Mouse (Mus musculus) kidney, adult 8-10 months (tissue): ENCODE data around the gene Ccser2.
"Not testable (repeated sequence)": the region's sequence is repeated elsewhere in the genome, so short reads cannot be mapped to it uniquely, and the experiment has no call there.

Source experiments
- DNase-seq, 2 experiments: peaks; one replicate each; pipeline ENCODE4 v3.0.0; 2022

The Ccser2 gene

GRCm38 (mm10) chr14:36968628-36969147 is at the start of gene Ccser2:
Gene Ccser2 (minus strand): TSS chr14:36968777.
- DNase-seq = peak; percentile 98 to 99

- DNase-seq = no peak
Observed at GRCm38 (mm10) chr14:37015894-37016293, 47.3 kb upstream of the Ccser2 start.

- no peak for DNase-seq
Observed at GRCm38 (mm10) chr14:37013644-37014043, 45.1 kb upstream of the Ccser2 start.

- DNase-seq = no peak
Observed at GRCm38 (mm10) chr14:37009686-37010085, 41.1 kb upstream of the Ccser2 start.

- DNase-seq = no peak
Observed at GRCm38 (mm10) chr14:37006489-37006888, 37.9 kb upstream of the Ccser2 start.

- no peak for DNase-seq
Observed at GRCm38 (mm10) chr14:37005865-37006264, 37.3 kb upstream of the Ccser2 start.

- DNase-seq = no peak
Observed at GRCm38 (mm10) chr14:37003431-37004095, 35.0 kb upstream of the Ccser2 start.

GRCm38 (mm10) chr14:37002852-37003251 is 34.3 kb upstream of the Ccser2 start:
- no peak for DNase-seq

GRCm38 (mm10) chr14:37000780-37001179 is 32.2 kb upstream of the Ccser2 start:
- DNase-seq = not testable (repeated sequence)

GRCm38 (mm10) chr14:36989784-36990183 is 21.2 kb upstream of the Ccser2 start:
- peak; percentile 85 to 88 for DNase-seq

- no peak for DNase-seq
Observed at GRCm38 (mm10) chr14:36985693-36986092, 17.1 kb upstream of the Ccser2 start.

- no peak for DNase-seq
Observed at GRCm38 (mm10) chr14:36975019-36975418, 6.4 kb upstream of the Ccser2 start.

- peak; percentile 60 to 72 for DNase-seq
Observed at GRCm38 (mm10) chr14:36971211-36971610, 2.6 kb upstream of the Ccser2 start.

GRCm38 (mm10) chr14:36969861-36970420 is 1.4 kb upstream of the Ccser2 start:
- peak; percentile 25 to 46 for DNase-seq

- DNase-seq = peak; percentile 38 to 42
Observed at GRCm38 (mm10) chr14:36968076-36968627, 425 bp downstream of the Ccser2 start.

- DNase-seq = no peak
Observed at GRCm38 (mm10) chr14:36965421-36965820, 3.2 kb downstream of the Ccser2 start.

GRCm38 (mm10) chr14:36962477-36962876 is 6.1 kb downstream of the Ccser2 start:
- DNase-seq = no peak

- no peak for DNase-seq
Observed at GRCm38 (mm10) chr14:36957719-36958118, 10.9 kb downstream of the Ccser2 start.

- peak; percentile 35 to 66 for DNase-seq
Observed at GRCm38 (mm10) chr14:36957261-36957660, 11.3 kb downstream of the Ccser2 start.

- no peak for DNase-seq
Observed at GRCm38 (mm10) chr14:36956717-36957116, 11.9 kb downstream of the Ccser2 start.

GRCm38 (mm10) chr14:36952687-36953426 is 15.7 kb downstream of the Ccser2 start:
- DNase-seq = no peak

- DNase-seq = peak in 1 of 2 experiments; percentile 19
Observed at GRCm38 (mm10) chr14:36952142-36952541, 16.4 kb downstream of the Ccser2 start.

GRCm38 (mm10) chr14:36942716-36943115 is 25.9 kb downstream of the Ccser2 start:
- no peak for DNase-seq
